Mouse (Mus musculus) spleen, adult 2 months (tissue): ENCODE measurements around the gene Gm20422.

Experiments
- CTCF ChIP-seq: fragments of 200-500 bp; IDR thresholded peaks from 2 replicates; pipeline ENCODE4 v1.5.1; 2011; ENCODE audit warnings: mild to moderate bottlenecking, inconsistent platforms; ENCODE audit not compliant: insufficient read depth, insufficient read length, insufficient replicate concordance; ENCODE audit errors: extremely low read depth
- POLR2A ChIP-seq: fragments of 200-500 bp; IDR thresholded peaks from 2 replicates; pipeline ENCODE4 v1.6.1; 2011; ENCODE audit warnings: low read depth, low read length, inconsistent platforms

- no peak for TF ChIP-seq POLR2A
- TF ChIP-seq CTCF, result no peak
Measured at GRCm38 (mm10) chr8:69740763-69741162, 33.9 kb downstream of the Gm20422 start.
